ENCODE assay signal across 8 mouse cellular contexts in genomic region chr8:106169934-106170480, GRCm38 (mm10). TPM values are rescaled to one million over a fixed set of nuclear protein-coding genes. Genes with fewer than 3 reads are reported as not detected.
DNase-seq lines count a peak whose midpoint lies in the region; ATAC-seq and TF ChIP-seq lines count a peak whose summit lies in the region.

No protein-coding gene starts in this region.

- H3K9ac ChIP-seq in forebrain, embryonic 14.5 days (ENCODE audit: low read length) = peak overlapping the region; percentile 93
- H3K9ac ChIP-seq in liver, postnatal 0 days (replicated peaks) = no peak overlapping the region

- no peaks in the 10 kb centered on the region for H3K27me3 ChIP-seq in forebrain, embryonic 14.5 days (replicated peaks; ENCODE audit: control insufficient read depth, insufficient read depth, low read length)
- peaks cover 4% of the 10 kb centered on the region for H3K27me3 ChIP-seq in liver, postnatal 0 days (ENCODE audit: insufficient read depth, low read length)

- 36% methylated on average over 6 of the region's 6 CpGs for WGBS in forebrain, embryonic 14.5 days
- 23% methylated on average over 6 of the region's 6 CpGs for WGBS in liver, postnatal 0 days (ENCODE audit: insufficient replicate concordance)

- H3K4me2 ChIP-seq in forebrain, embryonic 14.5 days (ENCODE audit: low read length) = peak overlapping the region; percentile 91
- H3K4me2 ChIP-seq in liver, postnatal 0 days (ENCODE audit: low read depth, low read length) = peak overlapping the region; percentile 99; the same call in 1 of the 2 replicates

- peak overlapping the region; percentile 81 for H3K4me3 ChIP-seq in forebrain, embryonic 14.5 days (ENCODE audit: low read depth, low read length)
- H3K4me3 ChIP-seq in liver, postnatal 0 days (ENCODE audit: low read depth, low read length) = no peak overlapping the region

- no peaks in the 10 kb centered on the region for H3K9me3 ChIP-seq in forebrain, embryonic 14.5 days (replicated peaks; ENCODE audit: control insufficient read depth, low read length)
- no peaks in the 10 kb centered on the region for H3K9me3 ChIP-seq in liver, postnatal 0 days (ENCODE audit: low read length)

- no peaks in the 10 kb centered on the region for H3K36me3 ChIP-seq in forebrain, embryonic 14.5 days (ENCODE audit: control insufficient read depth, insufficient read depth, low read length)
- H3K36me3 ChIP-seq in liver, postnatal 0 days (replicated peaks; ENCODE audit: insufficient read depth, low read length) = no peaks in the 10 kb centered on the region

- TF ChIP-seq CTCF in liver, postnatal 0 days (IDR thresholded peaks at IDR 0.05; ENCODE audit: low read depth) = no peak; the same call in 1 of the 2 replicates

- no peak overlapping the region for H3K27ac ChIP-seq in forebrain, embryonic 14.5 days (ENCODE audit: low read depth, low read length)
- no peak overlapping the region for H3K27ac ChIP-seq in liver, postnatal 0 days (ENCODE audit: low read depth)

- no peak for ATAC-seq in forebrain, embryonic 14.5 days
- ATAC-seq in liver, postnatal 0 days = no peak

- peaks cover 5% of the 10 kb centered on the region; the same call in 1 of the 2 replicates for H3K4me1 ChIP-seq in forebrain, embryonic 14.5 days (ENCODE audit: control insufficient read depth, insufficient read depth, low read length)
- H3K4me1 ChIP-seq in liver, postnatal 0 days (ENCODE audit: insufficient read depth) = peaks cover 11% of the 10 kb centered on the region

- no peak for TF ChIP-seq EP300 in liver, postnatal 0 days (IDR thresholded peaks at IDR 0.05; ENCODE audit: low read depth)

- DNase-seq in embryo, embryonic 10.5 days (ENCODE audit: low spot score) = peak; percentile 24
- DNase-seq in embryo, embryonic 9.5 days (ENCODE audit: extremely low spot score) = no peak
- peak; percentile 69 for DNase-seq in 3T3-L1 (ENCODE audit: low read depth, low spot score)
- no peak for DNase-seq in forebrain, embryonic 14.5 days (ENCODE audit: low spot score)
- DNase-seq in liver, postnatal 0 days = no peak
- DNase-seq in cerebellum, adult 9-11 months = no peak
- DNase-seq in kidney, postnatal 4 days = no peak
- no peak for DNase-seq in cerebellum, postnatal 4 days (ENCODE audit: low spot score in 2 of 2)

RNA-seq across cellular contexts. Expression of gene Slc7a6, which starts 1.4 kb away (rescaled TPM):
- polyA plus RNA-seq in forebrain, embryonic 14.5 days (2014; fragmentation: Nextera tagmentation; extraction: Ambion mirVana) = 78.2 and 86.3 TPM in 2 replicates
- polyA plus RNA-seq in liver, postnatal 0 days (2015; fragmentation: Nextera tagmentation; extraction: Ambion mirVana) = 2.6 and 3.2 TPM in 2 replicates

RNA-seq across cellular contexts. Expression of gene Pla2g15, which starts 19.8 kb away (rescaled TPM):
- polyA plus RNA-seq in forebrain, embryonic 14.5 days (2014; fragmentation: Nextera tagmentation; extraction: Ambion mirVana) = 7.8 and 7.9 TPM in 2 replicates
- 7.2 and 7.7 TPM in 2 replicates for polyA plus RNA-seq in liver, postnatal 0 days (2015; fragmentation: Nextera tagmentation; extraction: Ambion mirVana)

RNA-seq across cellular contexts. Expression of gene Esrp2, which starts 33.2 kb away (rescaled TPM):
- polyA plus RNA-seq in forebrain, embryonic 14.5 days (2014; fragmentation: Nextera tagmentation; extraction: Ambion mirVana) = 0.15 TPM in 1 of 2 replicates, not detected in the other
- polyA plus RNA-seq in liver, postnatal 0 days (2015; fragmentation: Nextera tagmentation; extraction: Ambion mirVana) = 24.0 and 26.7 TPM in 2 replicates

RNA-seq across cellular contexts. Expression of gene Slc7a6os, which starts 40.7 kb away (rescaled TPM):
- 27.7 and 33.8 TPM in 2 replicates for polyA plus RNA-seq in forebrain, embryonic 14.5 days (2014; fragmentation: Nextera tagmentation; extraction: Ambion mirVana)
- polyA plus RNA-seq in liver, postnatal 0 days (2015; fragmentation: Nextera tagmentation; extraction: Ambion mirVana) = 12.1 and 12.5 TPM in 2 replicates

RNA-seq across cellular contexts. Expression of gene Prmt7, which starts 40.7 kb away (rescaled TPM):
- polyA plus RNA-seq in forebrain, embryonic 14.5 days (2014; fragmentation: Nextera tagmentation; extraction: Ambion mirVana) = 54.1 and 59.5 TPM in 2 replicates
- 10.4 and 11.0 TPM in 2 replicates for polyA plus RNA-seq in liver, postnatal 0 days (2015; fragmentation: Nextera tagmentation; extraction: Ambion mirVana)

Comparison
In these comparisons a context has a peak if more than half of its experiments do, and no peak if none do; other contexts are left out.
1. DNase-seq: peak in embryo, embryonic 10.5 days (single experiment) and 3T3-L1 (single experiment); none in embryo, embryonic 9.5 days (single experiment), forebrain, embryonic 14.5 days (single experiment), liver, postnatal 0 days (single experiment), cerebellum, adult 9-11 months (single experiment), kidney, postnatal 4 days (0 of 2) and cerebellum, postnatal 4 days (0 of 2).
2. RNA of gene Slc7a6, which starts 1.4 kb away (polyA plus RNA-seq): 78.2 to 86.3 TPM in forebrain, embryonic 14.5 days; 2.6 to 3.2 TPM in liver, postnatal 0 days; every median in the first group is over 10 times any median in the second.
3. RNA of gene Esrp2, which starts 33.2 kb away (polyA plus RNA-seq): 24.0 to 26.7 TPM in liver, postnatal 0 days; 0.15 TPM in forebrain, embryonic 14.5 days; every median in the first group is over 10 times any median in the second.